Mouse (Mus musculus): ENCODE data around the gene Gm10762.
"Not testable (repeated sequence)": the region's sequence is repeated elsewhere in the genome, so short reads cannot be mapped to it uniquely, and the experiment has no call there.

Gm10762 gene

DNA sequence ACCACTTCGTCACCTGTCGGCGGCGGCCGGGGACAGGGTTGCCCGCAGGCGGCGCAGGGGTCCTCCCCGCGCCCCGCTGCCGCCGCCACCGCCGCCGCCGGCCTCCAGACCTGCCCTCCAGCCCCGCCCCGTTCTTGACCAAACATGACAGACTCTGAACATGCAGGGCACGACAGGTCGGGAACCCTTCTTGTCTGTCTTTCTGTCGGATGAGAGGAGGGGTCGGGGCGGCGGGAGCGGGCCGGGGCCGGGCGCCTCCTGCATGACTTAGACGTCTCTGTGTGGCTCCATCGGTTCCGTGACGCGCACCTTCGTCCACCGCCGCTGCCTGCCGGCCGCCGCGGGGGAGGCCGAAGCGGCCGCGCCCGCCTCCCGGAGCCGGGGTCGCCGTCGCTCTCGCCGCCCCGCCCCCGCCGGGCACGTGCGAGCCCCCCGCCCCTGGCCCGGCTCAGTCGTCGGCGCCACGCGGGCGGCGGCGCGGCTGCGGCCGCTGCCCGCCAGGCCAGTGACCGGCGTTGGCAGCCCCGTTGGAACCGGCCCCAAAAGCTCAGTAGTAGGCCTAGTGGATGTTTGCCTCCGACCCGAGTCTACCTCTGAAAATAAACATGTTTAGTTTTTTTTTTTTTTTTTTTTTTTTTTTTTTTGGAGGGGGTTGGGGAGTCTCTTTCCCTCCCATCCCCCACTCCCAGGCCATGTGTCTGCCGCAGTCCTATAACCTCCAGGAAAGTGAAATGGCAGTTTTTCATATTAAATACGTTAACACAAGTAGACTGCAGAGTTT lies at the start of gene Gm10762:
TSS of gene Gm10762 (minus strand) at position 65 of the 781 bp plus-strand sequence.
- DNase-seq, result peak; percentile 86

- not testable (repeated sequence) for DNase-seq
Observed at GRCm38 (mm10) chr2:129008867-129009266, 41.3 kb upstream of the Gm10762 start.

GRCm38 (mm10) chr2:129006194-129006749 lies 38.7 kb upstream of the Gm10762 start:
- no peak for DNase-seq

GRCm38 (mm10) chr2:129004872-129005271 lies 37.3 kb upstream of the Gm10762 start:
- no peak for DNase-seq

GRCm38 (mm10) chr2:128984746-128985145 lies 17.2 kb upstream of the Gm10762 start:
- peak; percentile 16 for DNase-seq

- DNase-seq, result no peak
Observed at GRCm38 (mm10) chr2:128975572-128975971, 8.0 kb upstream of the Gm10762 start.

DNA sequence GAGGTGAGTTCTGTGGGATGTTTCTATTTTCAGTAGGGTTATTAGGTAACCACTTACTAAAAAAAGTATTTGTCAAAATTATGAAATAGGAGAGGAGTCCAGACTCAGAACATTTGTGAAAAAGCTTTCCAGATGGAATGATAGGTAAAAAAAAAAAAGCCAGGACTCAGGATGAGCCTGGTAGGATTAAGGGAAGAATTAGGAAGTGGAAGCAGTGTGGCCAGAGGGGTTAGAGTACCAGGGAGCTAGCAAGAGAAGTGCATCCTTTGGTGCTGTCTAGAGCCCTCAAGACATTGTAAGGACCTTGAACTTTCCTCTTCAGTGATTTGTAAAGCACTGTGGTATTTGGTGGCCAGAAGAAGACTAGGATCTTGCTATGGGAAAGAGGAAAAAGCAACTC lies 4.8 kb upstream of the Gm10762 start:
- no peak for DNase-seq

DNA sequence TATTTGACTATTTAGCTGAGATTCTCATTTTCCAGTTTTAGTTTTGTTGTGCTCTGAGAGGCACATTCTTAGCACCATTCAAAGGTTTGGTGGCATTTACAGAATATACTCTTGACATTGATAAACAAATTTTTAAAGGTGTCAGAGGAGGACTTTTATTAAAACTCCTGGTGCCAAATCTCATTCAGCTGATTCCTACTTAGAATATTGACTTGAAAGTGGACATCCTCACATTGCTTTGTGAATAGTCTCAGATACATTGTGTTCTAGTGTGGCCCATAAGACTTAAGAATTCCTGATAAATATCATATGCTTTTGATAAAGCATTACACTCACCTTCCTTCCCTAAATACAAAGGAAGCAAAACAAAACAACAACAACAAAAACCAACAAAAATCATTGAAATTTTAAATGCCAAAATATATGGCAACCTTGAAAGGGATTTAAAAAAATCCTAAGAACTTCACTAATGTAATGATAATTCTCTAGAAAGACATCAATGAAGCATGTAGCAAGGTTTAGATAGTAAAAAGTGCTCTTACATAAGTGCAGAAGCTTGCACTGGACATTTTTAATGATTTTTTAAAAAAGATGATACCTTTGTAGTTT lies 1.1 kb upstream of the Gm10762 start:
- no peak for DNase-seq

- peak; percentile 99 for DNase-seq
Observed at GRCm38 (mm10) chr2:128966641-128967580, 614 bp downstream of the Gm10762 start, which contains the start of gene Zc3h6. Zc3h6 (plus strand) TSS chr2:128967402.

DNA sequence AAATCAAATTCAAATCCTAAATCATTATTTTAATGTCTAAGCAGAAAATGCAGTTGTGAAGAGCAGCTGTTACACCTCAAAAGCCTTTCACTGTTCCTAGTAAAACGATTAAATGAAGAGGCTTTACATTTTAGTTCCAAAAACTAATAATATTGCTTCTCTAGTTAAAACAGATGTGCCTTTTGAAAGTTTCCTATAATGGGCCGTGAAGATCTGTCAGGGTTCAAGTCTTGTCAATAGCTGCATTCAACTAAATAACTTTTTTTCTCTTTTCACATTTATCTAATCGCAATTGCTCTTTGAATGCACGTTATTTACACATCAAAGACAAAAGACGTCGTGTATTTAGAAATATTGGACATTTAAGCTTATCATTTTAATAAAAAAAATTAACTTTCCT lies 1.3 kb downstream of the Gm10762 start:
- no peak for DNase-seq

- no peak for DNase-seq
Observed at GRCm38 (mm10) chr2:128965505-128966105, 1.9 kb downstream of the Gm10762 start.

DNA sequence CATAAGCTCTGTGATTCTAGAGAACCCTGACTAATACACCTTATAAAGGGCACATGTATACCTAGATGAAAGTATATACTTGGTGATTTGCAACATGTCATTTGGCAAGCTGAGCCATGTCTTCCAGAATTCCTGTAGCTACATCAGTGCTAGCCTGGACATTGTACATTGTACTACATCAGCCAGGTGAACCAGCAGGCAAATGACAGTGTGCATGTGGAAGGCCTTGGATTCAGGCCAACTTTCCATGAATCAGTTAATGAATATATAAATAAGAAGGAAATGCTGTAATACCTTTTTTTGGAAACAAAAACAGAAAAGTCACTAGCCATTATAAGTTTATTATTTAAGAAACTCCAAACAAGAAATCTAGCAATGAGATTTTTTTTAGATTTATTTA lies 13.3 kb downstream of the Gm10762 start:
- DNase-seq, result no peak

DNA sequence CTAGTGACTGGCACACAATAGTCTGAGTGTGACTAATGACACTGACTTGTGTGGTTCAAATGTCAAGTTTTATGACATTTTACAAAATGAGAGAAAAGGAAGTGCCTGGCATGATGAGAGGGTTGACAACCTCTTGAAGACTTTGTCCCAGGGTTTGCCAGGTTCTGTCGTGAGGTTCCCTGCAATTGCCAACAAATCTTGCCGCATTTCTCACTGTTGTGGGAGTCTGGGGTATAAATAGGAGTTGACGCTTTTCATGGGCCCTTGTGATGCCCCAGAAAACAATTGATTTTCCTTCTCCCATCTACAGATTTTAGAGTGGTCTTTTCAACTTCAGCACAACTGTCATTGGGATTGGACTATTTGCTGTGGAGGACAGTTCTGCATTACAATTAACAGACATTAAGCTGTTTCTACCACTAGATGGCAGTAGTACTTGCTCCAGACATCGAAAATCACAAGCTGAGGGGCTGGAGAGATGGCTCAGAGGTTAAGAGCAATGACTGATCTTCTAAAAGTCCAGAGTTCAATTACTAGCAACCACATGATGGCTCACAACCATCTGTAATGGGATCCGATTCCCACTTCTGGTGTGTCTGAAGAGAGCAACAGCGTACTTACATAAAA lies 19.4 kb downstream of the Gm10762 start:
- peak; percentile 51 for DNase-seq

DNA sequence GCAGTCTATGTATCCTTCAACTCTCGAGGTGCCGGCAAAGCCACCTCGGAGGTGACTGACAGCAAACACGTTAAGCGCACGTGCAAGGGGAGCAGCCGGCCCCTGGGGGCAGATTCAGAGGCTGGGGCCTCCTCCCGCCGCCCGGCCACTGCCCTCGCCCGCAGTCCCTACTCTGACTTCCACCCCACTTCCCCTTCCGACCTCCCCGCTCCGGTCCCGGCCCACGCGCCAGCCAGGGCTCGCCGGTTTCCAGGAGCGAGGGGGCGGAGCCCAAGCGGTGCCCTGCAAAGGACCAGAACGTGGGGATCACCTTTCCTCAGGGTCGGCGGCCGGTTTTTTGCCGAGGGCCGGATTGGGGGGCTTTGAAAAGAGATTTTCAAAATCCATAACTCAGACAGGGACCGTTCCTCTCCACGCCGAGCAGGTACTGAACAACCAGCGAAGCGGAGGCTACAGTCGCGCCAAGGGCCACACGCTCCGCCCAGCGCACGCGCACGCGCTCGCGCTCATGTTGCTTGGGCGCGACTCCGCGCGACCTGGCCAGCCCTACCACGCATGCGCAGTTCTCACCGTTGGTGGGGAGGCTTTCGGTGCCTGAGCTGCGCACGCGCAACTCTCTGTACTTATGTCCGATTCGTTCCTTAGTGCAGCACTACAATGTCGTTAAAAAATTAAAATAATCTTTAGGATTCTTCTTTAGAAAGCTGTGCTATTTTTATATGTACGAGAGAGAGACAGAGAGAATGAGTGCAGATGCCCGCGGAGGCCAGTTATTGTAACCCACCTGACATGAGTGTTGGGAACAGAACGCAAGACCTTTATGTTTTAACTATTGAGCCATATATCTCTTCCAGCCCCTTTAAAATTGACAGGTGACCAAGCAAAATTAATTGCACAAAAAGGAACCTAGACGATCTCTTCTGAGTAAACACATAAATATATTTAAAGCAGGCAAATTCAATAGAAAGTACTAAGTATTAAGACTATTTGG lies 23.7 kb downstream of the Gm10762 start, which contains the start of gene Zc3h8:
TSS of gene Zc3h8 (minus strand) at position 540 of the 991 bp plus-strand sequence.
- DNase-seq, result peak; percentile 97

DNA sequence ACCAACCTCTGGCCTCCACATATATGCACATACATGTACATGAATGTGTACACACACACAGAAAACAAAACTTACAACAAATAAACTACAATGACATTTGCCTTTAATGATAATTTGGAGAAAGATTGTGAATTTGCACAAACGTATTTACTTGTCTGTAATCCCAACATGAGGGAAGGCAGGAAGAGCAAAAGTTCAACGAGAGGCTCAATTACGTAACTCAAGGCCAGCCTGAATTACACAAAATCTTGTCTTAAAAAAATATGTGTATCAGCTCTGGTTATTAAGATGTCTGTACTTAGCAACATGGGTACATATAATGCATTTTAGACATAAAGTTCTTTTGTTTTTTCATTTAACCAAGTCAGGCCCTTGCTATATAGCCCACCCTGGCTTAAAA lies 31.3 kb downstream of the Gm10762 start:
- no peak for DNase-seq

DNA sequence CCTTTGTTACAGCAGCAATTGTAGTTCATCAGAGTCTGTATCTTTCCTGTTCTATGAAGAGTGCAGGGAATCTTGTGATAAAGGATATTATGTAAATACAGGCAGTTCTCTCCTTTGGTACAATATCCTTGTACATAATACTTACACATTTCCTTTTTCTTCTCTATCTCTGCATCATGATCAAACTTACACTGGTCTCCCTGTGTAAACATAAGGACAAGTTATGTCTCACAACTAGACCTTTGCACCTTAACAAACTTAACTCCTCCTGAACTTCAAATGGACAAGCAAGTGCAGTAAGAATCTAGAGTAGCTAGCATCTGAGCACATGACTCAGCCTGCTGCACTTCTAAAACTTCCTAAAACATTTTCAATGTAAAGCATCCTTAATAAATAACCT lies 36.8 kb downstream of the Gm10762 start:
- no peak for DNase-seq

DNA sequence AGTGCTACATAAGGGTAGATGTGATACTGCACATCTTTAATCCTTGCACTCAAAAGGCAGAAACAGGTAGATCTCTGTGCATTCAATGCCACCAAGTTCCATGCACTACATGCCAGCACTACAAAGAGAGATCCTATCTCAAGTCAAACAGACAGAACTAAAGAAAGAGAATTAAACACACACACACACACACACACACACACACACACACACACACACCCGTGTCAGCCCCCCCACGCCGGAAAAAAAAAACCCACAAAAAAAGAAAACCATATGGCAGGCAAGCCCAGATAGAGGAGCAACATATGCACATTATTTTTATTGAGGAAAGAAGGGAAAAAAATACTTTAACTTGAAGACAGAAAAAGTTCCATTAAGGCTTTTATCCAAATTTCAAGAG lies 39.1 kb downstream of the Gm10762 start:
- DNase-seq, result no peak

GRCm38 (mm10) chr2:128924799-128925198 lies 42.7 kb downstream of the Gm10762 start:
- no peak for DNase-seq

All from cerebellum, adult 9-11 months (tissue).